Mouse (Mus musculus) frontal cortex, postnatal 36 days (tissue): ENCODE data around the gene Tsr2.

Source experiments
- DNase-seq, 2 experiments: peaks; one replicate each; pipeline ENCODE4 v3.0.0; 2022; ENCODE audit warnings: low spot score in 2 of 2

Gene Tsr2

GRCm38 (mm10) chrX:151046777-151047430 lies 49.4 kb downstream of the Tsr2 start:
- DNase-seq = peak; percentile 71 to 75

GRCm38 (mm10) chrX:151046321-151046720 lies 50.0 kb downstream of the Tsr2 start:
- no peak for DNase-seq

- DNase-seq = no peak
Measured at GRCm38 (mm10) chrX:151045850-151046249, 50.5 kb downstream of the Tsr2 start, which contains the start of gene Fgd1. TSS of gene Fgd1 (plus strand) at chrX:151046150.

GRCm38 (mm10) chrX:151041223-151041622 lies 55.1 kb downstream of the Tsr2 start:
- no peak for DNase-seq
